Mouse (Mus musculus) stomach, embryonic 16.5 days (tissue): ENCODE data around the gene Slc36a4. TPM values are rescaled to one million over a fixed set of nuclear protein-coding genes. Genes with fewer than 3 reads are reported as not detected.

Experiments
- ATAC-seq: fragments of 200-750 bp; cut with Nextera tagmentation; 2 replicates; pipeline ENCODE4 v1.8.0; 2017; ENCODE audit warnings: moderate number of reproducible peaks, moderate TSS enrichment; ENCODE audit not compliant: insufficient read depth, low FRiP score
- H3K27ac ChIP-seq: fragments of 300-500 bp; sonication (generic); 2 replicates; pipeline ENCODE4 v1.5.1; 2014; ENCODE audit warnings: low read length
- H3K27me3 ChIP-seq: fragments of 300-500 bp; sonication (generic); 2 replicates; pipeline ENCODE4 v1.6.1; 2014; ENCODE audit warnings: low read length, control low read depth, mixed read lengths; ENCODE audit not compliant: control insufficient read depth, insufficient read depth
- H3K36me3 ChIP-seq: fragments of 300-500 bp; sonication (generic); 2 replicates; pipeline ENCODE4 v1.6.1; 2014; ENCODE audit warnings: low read length; ENCODE audit not compliant: control insufficient read depth, insufficient read depth
- H3K4me1 ChIP-seq: fragments of 300-500 bp; sonication (generic); 2 replicates; pipeline ENCODE4 v1.6.1; 2014; ENCODE audit warnings: low read length, control low read depth, mixed read lengths; ENCODE audit not compliant: control insufficient read depth, insufficient read depth
- H3K4me2 ChIP-seq: fragments of 300-500 bp; sonication (generic); 2 replicates; pipeline ENCODE4 v1.6.1; 2014; ENCODE audit warnings: low read depth, low read length, mixed read lengths
- H3K4me3 ChIP-seq: fragments of 300-500 bp; sonication (generic); replicated peaks from 2 replicates; pipeline ENCODE4 v1.5.1; 2014; ENCODE audit warnings: mild to moderate bottlenecking, low read length
- H3K9ac ChIP-seq: fragments of 300-500 bp; sonication (generic); 2 replicates; pipeline ENCODE4 v1.6.1; 2014; ENCODE audit warnings: low read length
- H3K9me3 ChIP-seq: fragments of 300-500 bp; sonication (generic); replicated peaks from 2 replicates; pipeline ENCODE4 v1.6.1; 2016; ENCODE audit warnings: low read length, control low read depth; ENCODE audit not compliant: control insufficient read depth
- WGBS: fragments of 180-500 bp; shearing (Covaris S2); extraction: QIAGEN DNeasy Blood & Tissue Kit; methylation state at CpG from one replicate; pipeline ENCODE4 v1.1.7; 2014; 5-methylcytosine and 5-hydroxymethylcytosine counted together
- polyA plus RNA-seq: library from polyadenylated mRNA; unstranded; fragments of >200 nt; fragmentation: Nextera tagmentation; extraction: Ambion mirVana; gene quantifications from 2 replicates; pipeline ENCODE4 v1.2.1, GENCODE M21; 2015

Slc36a4 gene
- polyA plus RNA-seq, 1 experiment from 2014 or later = 10.6 TPM

DNA sequence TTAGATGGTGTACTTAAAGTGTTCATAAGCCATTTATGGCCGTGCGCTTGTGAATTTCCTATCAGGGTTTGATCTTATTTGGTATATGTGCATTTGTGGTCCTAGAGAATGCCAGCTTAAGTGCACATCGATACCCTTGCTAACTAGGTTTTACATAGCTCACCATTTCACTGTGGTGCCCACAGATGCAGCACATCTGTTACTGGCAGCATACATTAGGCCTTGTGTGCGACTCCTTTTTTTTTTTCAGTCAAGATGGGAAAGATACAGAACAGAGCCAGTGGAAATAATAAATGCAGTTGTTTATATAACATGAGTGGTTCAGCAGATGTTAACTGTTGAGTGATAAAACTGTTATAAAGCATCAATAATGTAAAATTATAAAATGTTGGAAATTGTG lies 31.9 kb downstream of the Slc36a4 start:
- Histone ChIP-seq H3K4me2 (no peak overlapping the region), H3K27me3 (no peaks in the 10 kb centered on the region), H3K27ac (no peak overlapping the region), H3K4me3 (no peak overlapping the region), H3K36me3 (peaks cover 14% of the 10 kb centered on the region), H3K4me1 (no peaks in the 10 kb centered on the region), H3K9ac (no peak overlapping the region), H3K9me3 (no peaks in the 10 kb centered on the region)
- ATAC-seq = no peak
- 72% methylated on average over 4 of the region's 4 CpGs for WGBS

DNA sequence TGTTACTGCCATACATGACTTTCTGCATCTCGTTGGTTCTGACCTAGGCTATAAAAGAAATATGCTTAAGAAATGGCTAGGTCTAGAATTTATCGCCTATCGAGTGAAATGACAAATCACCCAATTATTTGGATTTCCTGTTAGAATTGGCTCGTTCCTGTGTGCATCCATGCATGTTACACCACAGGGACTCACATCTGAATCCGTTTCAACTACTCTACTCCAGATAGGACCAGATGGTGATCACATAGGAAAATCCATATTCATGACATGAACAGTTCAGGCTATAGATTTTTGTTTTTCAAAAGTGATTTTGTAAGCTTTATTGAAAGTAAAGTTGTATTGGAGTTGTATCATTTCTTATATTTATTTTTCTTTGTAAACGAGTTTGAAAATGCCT lies 32.4 kb downstream of the Slc36a4 start:
- Histone ChIP-seq H3K27ac (no peak overlapping the region), H3K4me2 (no peak overlapping the region), H3K36me3 (peaks cover 14% of the 10 kb centered on the region), H3K9me3 (no peaks in the 10 kb centered on the region), H3K4me3 (no peak overlapping the region), H3K4me1 (no peaks in the 10 kb centered on the region), H3K9ac (no peak overlapping the region), H3K27me3 (no peaks in the 10 kb centered on the region)
- WGBS = 73% methylated on average over 6 of the region's 6 CpGs
- ATAC-seq = no peak

DNA sequence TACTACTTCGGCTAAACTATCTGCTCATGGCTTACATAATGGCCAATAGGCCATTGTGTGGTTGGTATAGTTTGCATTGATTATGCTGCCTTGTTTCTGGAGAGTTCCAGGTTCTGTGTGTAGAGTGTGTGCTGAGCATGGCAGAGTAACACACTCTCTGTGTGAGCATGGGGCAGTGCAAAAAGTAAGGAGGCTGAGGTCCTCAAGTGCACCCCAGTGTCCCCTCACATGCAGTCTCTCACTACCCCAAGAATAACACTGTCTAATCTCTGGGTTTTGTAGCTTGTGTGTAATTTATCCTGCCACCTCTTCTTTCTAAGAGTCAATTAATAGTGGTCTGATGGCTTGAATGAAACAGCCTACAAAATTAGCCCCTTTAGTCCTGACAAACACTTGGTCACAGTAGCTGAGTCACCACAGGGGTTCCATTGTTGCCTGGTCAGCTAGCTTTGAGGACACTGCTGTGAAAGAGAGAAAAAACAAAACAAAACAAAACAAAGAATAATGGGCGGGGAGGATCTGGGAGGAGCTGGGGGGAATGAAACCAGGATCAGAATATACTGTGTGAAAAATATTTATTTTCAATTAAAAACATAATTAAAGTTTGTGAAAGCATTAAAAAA lies 36.6 kb downstream of the Slc36a4 start:
- no peak overlapping the region for H3K27ac ChIP-seq
- H3K27me3 ChIP-seq = no peaks in the 10 kb centered on the region
- H3K36me3 ChIP-seq = no peaks in the 10 kb centered on the region
- no peaks in the 10 kb centered on the region for H3K4me1 ChIP-seq
- 75% methylated on average over 2 of the region's 2 CpGs for WGBS
- H3K9ac ChIP-seq = no peak overlapping the region
- no peak overlapping the region for H3K4me3 ChIP-seq
- no peak overlapping the region for H3K4me2 ChIP-seq
- H3K9me3 ChIP-seq = no peaks in the 10 kb centered on the region; the same call in 1 of the 2 replicates
- ATAC-seq = no peak

DNA sequence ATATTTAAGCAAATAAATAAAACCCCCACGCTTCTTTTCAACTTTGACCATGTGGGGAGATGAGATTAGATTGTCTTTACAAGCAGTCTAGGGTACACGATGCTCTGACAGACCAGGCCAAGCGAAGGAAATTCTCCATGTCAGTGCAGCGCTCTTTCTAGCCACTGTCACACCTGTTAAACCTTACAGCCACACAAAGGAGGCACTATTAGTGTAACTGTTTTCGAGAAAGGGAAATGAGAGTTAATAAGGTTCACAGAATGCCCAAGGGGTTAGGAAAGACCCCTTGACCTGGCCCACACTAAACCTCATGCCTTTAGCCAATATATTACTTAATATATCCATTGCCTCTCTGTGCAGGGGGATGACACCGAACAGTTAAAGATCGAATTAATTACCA lies 37.1 kb downstream of the Slc36a4 start:
- Histone ChIP-seq H3K9me3 (no peaks in the 10 kb centered on the region; the same call in 1 of the 2 replicates), H3K9ac (no peak overlapping the region), H3K4me2 (no peak overlapping the region), H3K36me3 (no peaks in the 10 kb centered on the region), H3K4me3 (no peak overlapping the region), H3K27ac (no peak overlapping the region), H3K27me3 (no peaks in the 10 kb centered on the region), H3K4me1 (no peaks in the 10 kb centered on the region)
- 68% methylated on average over 7 of the region's 7 CpGs for WGBS
- no peak for ATAC-seq

DNA sequence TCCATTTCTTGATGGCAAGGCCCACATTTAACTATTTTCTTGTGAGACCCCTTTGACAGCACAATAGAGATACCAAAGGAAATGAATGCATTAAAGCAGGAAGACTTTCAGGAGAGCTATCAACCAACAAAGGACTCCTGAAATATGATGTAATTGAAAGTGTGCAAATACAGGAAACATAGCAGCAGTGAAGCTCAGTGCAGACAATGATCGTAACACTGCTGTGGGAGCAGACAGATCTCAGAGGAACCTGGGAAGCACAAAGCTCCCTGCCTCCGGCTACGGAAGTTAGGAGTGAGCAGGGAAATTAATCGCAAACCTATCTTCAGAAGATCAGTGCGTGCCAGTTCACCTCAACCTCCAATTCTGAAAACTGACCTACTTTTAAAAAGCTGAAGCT lies 38.8 kb downstream of the Slc36a4 start:
- H3K4me3 ChIP-seq = no peak overlapping the region
- H3K36me3 ChIP-seq = no peaks in the 10 kb centered on the region
- 66% methylated on average over 5 of the region's 5 CpGs for WGBS
- no peak for ATAC-seq
- no peak overlapping the region for H3K9ac ChIP-seq
- no peak overlapping the region for H3K27ac ChIP-seq
- no peak overlapping the region for H3K4me2 ChIP-seq
- no peaks in the 10 kb centered on the region for H3K4me1 ChIP-seq
- no peaks in the 10 kb centered on the region for H3K27me3 ChIP-seq
- H3K9me3 ChIP-seq = no peaks in the 10 kb centered on the region; the same call in 1 of the 2 replicates

DNA sequence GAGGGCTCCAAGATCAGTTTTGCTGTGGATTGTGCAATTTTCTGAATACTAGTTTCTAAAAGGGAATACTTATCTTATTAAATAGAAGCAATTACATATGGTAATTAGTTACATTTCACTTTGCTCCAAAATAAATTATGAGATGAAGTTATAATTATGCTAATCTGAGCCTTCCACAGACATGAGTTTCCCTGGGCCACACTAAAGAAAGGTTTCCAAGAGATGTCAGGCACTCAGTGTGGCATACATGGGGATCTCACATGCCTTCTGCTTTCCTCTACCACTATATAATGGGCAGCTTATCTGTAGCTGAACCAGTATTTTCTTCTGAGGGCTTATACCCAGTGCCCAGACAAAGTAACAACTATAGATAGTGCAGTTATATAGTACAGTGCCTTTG lies 49.8 kb downstream of the Slc36a4 start:
- Histone ChIP-seq H3K4me2 (no peak overlapping the region), H3K27me3 (no peaks in the 10 kb centered on the region), H3K4me3 (no peak overlapping the region), H3K9ac (no peak overlapping the region), H3K36me3 (no peaks in the 10 kb centered on the region), H3K9me3 (no peaks in the 10 kb centered on the region), H3K27ac (no peak overlapping the region), H3K4me1 (no peaks in the 10 kb centered on the region)
- ATAC-seq = no peak

DNA sequence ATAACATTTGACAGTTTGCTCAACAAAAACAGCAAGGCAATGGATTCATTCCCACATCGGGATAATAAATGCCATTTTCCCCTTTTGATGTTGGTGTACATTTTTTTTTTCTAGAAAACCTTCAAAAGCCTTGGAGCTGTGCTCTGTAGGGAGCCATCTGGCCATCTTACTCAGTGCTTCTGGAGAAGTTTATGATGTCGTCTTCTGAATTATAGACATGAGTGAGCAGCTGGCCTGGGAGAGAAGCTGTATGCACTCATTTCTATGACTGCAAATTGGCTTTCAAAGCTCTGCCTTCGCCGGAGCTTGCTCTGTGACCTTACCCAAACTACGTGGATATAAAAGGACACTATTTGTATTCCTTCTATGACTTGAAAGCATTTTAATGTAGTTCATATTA lies 56.8 kb downstream of the Slc36a4 start:
- Histone ChIP-seq H3K9ac (no peak overlapping the region), H3K9me3 (no peaks in the 10 kb centered on the region), H3K36me3 (no peaks in the 10 kb centered on the region), H3K4me1 (no peaks in the 10 kb centered on the region), H3K4me2 (no peak overlapping the region), H3K27ac (no peak overlapping the region), H3K4me3 (no peak overlapping the region), H3K27me3 (no peaks in the 10 kb centered on the region)
- WGBS = 60% methylated on average over 5 of the region's 5 CpGs
- ATAC-seq = no peak

DNA sequence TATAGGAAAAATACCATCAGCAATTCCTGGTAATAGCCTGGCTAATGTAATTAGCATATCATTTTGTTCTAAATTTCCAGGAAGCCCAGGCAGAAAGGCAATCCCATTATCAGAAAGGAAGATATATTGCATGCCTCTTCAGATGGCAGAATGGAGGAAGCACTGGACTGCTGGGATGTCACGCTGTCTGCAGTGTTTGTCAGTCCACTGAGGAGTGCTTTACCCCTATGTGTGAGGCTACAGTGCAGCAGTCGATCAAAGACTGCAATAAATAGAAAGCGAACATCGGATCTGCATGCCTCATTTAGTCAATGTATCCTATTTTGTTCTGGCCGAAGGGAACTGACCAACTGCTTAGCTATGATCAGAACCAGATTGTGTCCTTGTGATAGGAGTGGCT lies 57.3 kb downstream of the Slc36a4 start:
- Histone ChIP-seq H3K4me3 (no peak overlapping the region), H3K36me3 (no peaks in the 10 kb centered on the region), H3K4me1 (no peaks in the 10 kb centered on the region), H3K9me3 (no peaks in the 10 kb centered on the region), H3K4me2 (no peak overlapping the region), H3K27me3 (no peaks in the 10 kb centered on the region), H3K27ac (no peak overlapping the region), H3K9ac (no peak overlapping the region)
- WGBS = 77% methylated on average over 5 of the region's 5 CpGs
- ATAC-seq = no peak

DNA sequence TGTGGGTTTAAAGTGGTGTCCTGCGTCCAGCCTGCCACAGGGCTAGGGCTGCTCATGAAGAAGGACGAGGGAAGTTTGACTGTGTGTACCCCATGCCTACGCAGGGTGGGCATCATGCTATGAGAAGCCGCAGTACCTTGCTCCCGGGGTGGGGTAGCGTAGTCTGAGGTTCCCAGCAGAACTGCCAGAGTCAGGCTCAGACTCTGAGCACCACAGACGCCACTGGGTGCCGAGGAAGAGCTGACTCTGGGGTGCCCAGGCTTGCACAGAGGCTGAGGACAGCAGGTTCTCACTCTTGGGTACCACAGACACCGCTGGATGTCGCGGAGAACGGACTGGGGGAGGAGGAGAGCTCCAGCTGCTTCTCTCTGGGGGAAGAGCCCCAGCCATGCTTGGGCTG lies 63.2 kb downstream of the Slc36a4 start:
- 85% methylated on average over 12 of the region's 12 CpGs for WGBS
- no peaks in the 10 kb centered on the region for H3K4me1 ChIP-seq
- no peaks in the 10 kb centered on the region for H3K9me3 ChIP-seq
- no peaks in the 10 kb centered on the region for H3K27me3 ChIP-seq
- no peaks in the 10 kb centered on the region for H3K36me3 ChIP-seq
- no peak overlapping the region for H3K4me3 ChIP-seq
- H3K4me2 ChIP-seq = no peak overlapping the region
- no peak for ATAC-seq
- H3K9ac ChIP-seq = no peak overlapping the region
- H3K27ac ChIP-seq = no peak overlapping the region

DNA sequence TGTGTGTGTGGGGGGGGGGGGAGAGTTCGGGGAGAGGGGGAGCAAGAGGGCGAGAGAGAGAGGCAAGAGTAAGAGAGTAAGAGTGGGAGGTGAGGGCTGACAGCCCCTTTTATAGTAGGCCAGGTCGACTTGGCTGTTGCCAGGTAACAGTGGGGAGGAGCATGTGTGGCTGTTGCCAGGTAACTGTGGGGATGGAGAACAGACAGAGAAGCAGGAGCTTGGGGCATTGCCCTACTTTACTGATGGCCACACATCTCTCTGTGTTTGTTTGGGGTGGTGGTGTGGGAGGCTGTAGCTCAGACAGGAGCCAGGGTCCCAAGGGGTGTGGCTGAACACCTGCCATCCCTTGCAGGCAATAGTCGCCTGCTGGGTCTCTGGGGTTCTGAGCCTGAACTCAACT lies 63.9 kb downstream of the Slc36a4 start:
- Histone ChIP-seq H3K4me3 (no peak overlapping the region), H3K36me3 (no peaks in the 10 kb centered on the region), H3K4me1 (no peaks in the 10 kb centered on the region), H3K9me3 (no peaks in the 10 kb centered on the region), H3K27me3 (no peaks in the 10 kb centered on the region), H3K9ac (no peak overlapping the region), H3K27ac (no peak overlapping the region), H3K4me2 (no peak overlapping the region)
- WGBS = 43% methylated on average over 3 of the region's 4 CpGs
- no peak for ATAC-seq
